Comparison of ENCODE assay signal across 15 mouse cellular contexts in the genomic region with DNA sequence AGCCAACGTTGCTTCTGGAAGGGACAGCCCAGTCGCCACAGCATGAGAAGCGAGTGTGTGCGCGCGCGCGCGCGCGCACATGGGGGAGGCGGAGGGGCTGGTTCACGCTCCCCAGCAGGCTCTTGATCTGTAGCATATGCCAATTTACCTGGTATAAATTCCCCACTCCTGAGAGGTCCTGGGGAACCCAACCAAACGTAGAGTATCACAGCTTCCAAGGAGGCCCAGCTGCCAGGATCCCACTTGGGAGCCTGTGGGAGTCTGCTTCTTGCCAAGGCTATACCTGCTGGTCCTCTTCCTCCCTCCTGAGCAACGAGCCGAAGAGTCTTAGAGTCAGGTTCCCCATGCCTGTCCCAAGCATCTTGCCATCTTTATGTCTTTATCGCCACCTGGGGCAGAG.
"Had no signal": no experiment of that assay in that cellular context is flagged by ENCODE, and none has a peak within 500 bp of the region (broad histone marks: within the 10 kb centered on the region; RNA-seq: fewer than 3 reads in every experiment).

No protein-coding gene starts in this region.

- ATAC-seq: liver, postnatal 0 days; midbrain, embryonic 16.5 days had no signal

- DNase-seq: kidney, postnatal 14 days; liver; liver, embryonic 13.5 days; liver, postnatal 0 days; lung, postnatal 14 days; right cerebral cortex, postnatal 14 days; thymus, postnatal 36 days had no signal

- H3K27me3 ChIP-seq: liver, embryonic 13.5 days; midbrain, embryonic 12.5 days; neural tube, embryonic 13.5 days had no signal

- H3K4me3 ChIP-seq: kidney, embryonic 15.5 days; left cerebral cortex, adult 2 months; limb, embryonic 12.5 days; liver, embryonic 13.5 days; lung, embryonic 15.5 days; midbrain, embryonic 12.5 days; neural tube, embryonic 13.5 days had no signal

- H3K4me1 ChIP-seq: liver, embryonic 13.5 days had no signal

- H3K27ac ChIP-seq: kidney, embryonic 15.5 days; left cerebral cortex, adult 2 months; limb, embryonic 12.5 days; liver, embryonic 13.5 days; lung, embryonic 15.5 days; macrophage; midbrain, embryonic 12.5 days; neural tube, embryonic 13.5 days had no signal
